Mouse (Mus musculus) spleen, postnatal 36 days (tissue): ENCODE results near the gene Zan.

Experiments
- DNase-seq, 2 experiments: peaks; one replicate each; pipeline ENCODE4 v3.0.0; 2022; ENCODE audit warnings: low spot score in 2 of 2, mixed read lengths in 1 of 2

Zan gene

GRCm38 (mm10) chr5:137332857-137333511, 143.9 kb downstream of the Zan start:
- no peak for DNase-seq

- DNase-seq: no peak
These were observed 146.0 kb downstream of the Zan start for GRCm38 (mm10) chr5:137330910-137331309.
